ENCODE assay signal across 14 mouse cellular contexts in the genomic region with DNA sequence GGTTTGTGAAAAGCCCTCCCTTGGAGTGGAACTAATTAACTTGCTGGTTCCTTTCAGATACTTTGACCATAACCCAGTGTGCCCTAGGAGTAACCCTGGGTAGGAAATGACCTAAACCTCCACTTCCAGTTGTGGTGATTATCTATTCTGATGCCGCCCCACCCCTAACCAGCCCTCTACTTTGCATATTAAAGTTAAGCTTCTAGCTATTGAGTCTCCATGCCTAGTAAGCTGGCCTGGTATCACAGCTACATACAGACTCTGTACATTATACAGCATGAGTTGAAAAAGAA.
DNase-seq lines count a peak whose midpoint lies in the region; ATAC-seq lines count a peak whose summit lies in the region.
"Had no signal": no experiment of that assay in that cellular context is flagged by ENCODE, and none has a peak within 500 bp of the region (broad histone marks: within the 10 kb centered on the region; RNA-seq: fewer than 3 reads in every experiment).

No protein-coding gene starts in this region.

- no peak overlapping the region for H3K4me3 ChIP-seq in kidney, embryonic 16.5 days (ENCODE audit: low read length)
- no peak overlapping the region for H3K4me3 ChIP-seq in neural tube, embryonic 11.5 days (ENCODE audit: low read depth, low read length)
- H3K4me3 ChIP-seq in neural tube, embryonic 15.5 days (replicated peaks) = no peak overlapping the region
- H3K4me3 ChIP-seq: heart, embryonic 10.5 days; hindbrain, embryonic 12.5 days had no signal

- WGBS in kidney, embryonic 16.5 days = 35% methylated on average over 1 of the region's 1 CpGs
- WGBS in neural tube, embryonic 11.5 days = 26% methylated on average over 1 of the region's 1 CpGs
- WGBS in neural tube, embryonic 15.5 days = 9% methylated on average over 1 of the region's 1 CpGs

- H3K4me2 ChIP-seq in kidney, embryonic 16.5 days (replicated peaks; ENCODE audit: low read depth, low read length) = 0 out of 2 replicates have a peak overlapping the region, but pooled peaks have one; percentile 20
- no peak overlapping the region for H3K4me2 ChIP-seq in neural tube, embryonic 11.5 days (ENCODE audit: low read depth)
- H3K4me2 ChIP-seq in neural tube, embryonic 15.5 days = no peak overlapping the region
- H3K4me2 ChIP-seq: hindbrain, embryonic 12.5 days had no signal

- ATAC-seq in kidney, embryonic 16.5 days (ENCODE audit: low FRiP score, low TSS enrichment) = 0 out of 2 replicates have a peak, but pooled peaks have one; percentile 24
- ATAC-seq in neural tube, embryonic 11.5 days (ENCODE audit: insufficient read depth, low FRiP score, low TSS enrichment) = peak; percentile 87
- no peak for ATAC-seq in neural tube, embryonic 15.5 days (ENCODE audit: low FRiP score)
- ATAC-seq in hematopoietic stem cell, adult 5-6 weeks (replicated peaks in 1 of 2; ENCODE audit: insufficient read depth in 1 of 2, low FRiP score in 2 of 2, low TSS enrichment in 1 of 2, low read depth in 1 of 2, poor library complexity in 2 of 2, severe bottlenecking in 2 of 2) = peak; percentile 34 to 38; a peak in 2 of 4 replicates
- ATAC-seq: intestine, postnatal 0 days had no signal

- no peak overlapping the region for H3K9ac ChIP-seq in kidney, embryonic 16.5 days (replicated peaks; ENCODE audit: low read length)
- H3K9ac ChIP-seq in neural tube, embryonic 11.5 days (ENCODE audit: low read length) = no peak overlapping the region
- no peak overlapping the region for H3K9ac ChIP-seq in neural tube, embryonic 15.5 days (replicated peaks)
- H3K9ac ChIP-seq: hindbrain, embryonic 12.5 days had no signal

- no peak for DNase-seq in kidney, postnatal 36 days
- no peak for DNase-seq in neural tube, embryonic 11.5 days (ENCODE audit: low spot score)
- DNase-seq in ovary, postnatal 14 days (ENCODE audit: low spot score) = no peak
- DNase-seq in urinary bladder, postnatal 14 days (ENCODE audit: low spot score) = no peak
- DNase-seq: cerebellum, adult 9-11 months; retina, postnatal 1 day; spleen, adult 18-20 months; thymus, postnatal 4 days had no signal

- no peaks in the 10 kb centered on the region for H3K27me3 ChIP-seq in kidney, embryonic 16.5 days (ENCODE audit: insufficient read depth, low read length)
- H3K27me3 ChIP-seq in neural tube, embryonic 11.5 days (ENCODE audit: control insufficient read depth, insufficient read depth, low read length) = peaks cover 33% of the 10 kb centered on the region
- peaks cover 3% of the 10 kb centered on the region for H3K27me3 ChIP-seq in neural tube, embryonic 15.5 days (replicated peaks)
- H3K27me3 ChIP-seq: hindbrain, embryonic 12.5 days had no signal

- H3K4me1 ChIP-seq in kidney, embryonic 16.5 days (ENCODE audit: insufficient read depth, low read length) = peaks cover 20% of the 10 kb centered on the region
- H3K4me1 ChIP-seq in neural tube, embryonic 11.5 days (ENCODE audit: control insufficient read depth, insufficient read depth, low read length) = peaks cover 9% of the 10 kb centered on the region
- H3K4me1 ChIP-seq in neural tube, embryonic 15.5 days = 0 out of 2 replicates have a peak, but pooled peaks cover 4% of the 10 kb centered on the region
- H3K4me1 ChIP-seq: heart, embryonic 10.5 days had no signal

- H3K9me3 ChIP-seq in kidney, embryonic 16.5 days (ENCODE audit: low read length) = no peaks in the 10 kb centered on the region
- H3K9me3 ChIP-seq in neural tube, embryonic 11.5 days (ENCODE audit: control insufficient read depth, low read length) = no peaks in the 10 kb centered on the region
- H3K9me3 ChIP-seq in neural tube, embryonic 15.5 days (replicated peaks) = no peaks in the 10 kb centered on the region
- H3K9me3 ChIP-seq: heart, embryonic 10.5 days; hindbrain, embryonic 12.5 days had no signal

- H3K27ac ChIP-seq in kidney, embryonic 16.5 days (ENCODE audit: low read length) = peak overlapping the region; percentile 63
- H3K27ac ChIP-seq in neural tube, embryonic 11.5 days (ENCODE audit: low read depth, low read length) = no peak overlapping the region
- H3K27ac ChIP-seq in neural tube, embryonic 15.5 days (replicated peaks) = no peak overlapping the region
- H3K27ac ChIP-seq: heart, embryonic 10.5 days; hindbrain, embryonic 12.5 days had no signal

- H3K36me3 ChIP-seq in kidney, embryonic 16.5 days (ENCODE audit: insufficient read depth, low read length) = no peaks in the 10 kb centered on the region
- H3K36me3 ChIP-seq in neural tube, embryonic 11.5 days (ENCODE audit: control insufficient read depth, insufficient read depth, low read length) = no peaks in the 10 kb centered on the region
- H3K36me3 ChIP-seq in neural tube, embryonic 15.5 days = no peaks in the 10 kb centered on the region
- H3K36me3 ChIP-seq: heart, embryonic 10.5 days; hindbrain, embryonic 12.5 days had no signal
